Mouse (Mus musculus) testis, adult 2 months (tissue): ENCODE data around the gene R3hdml. TPM values are rescaled to one million over a fixed set of nuclear protein-coding genes. Genes with fewer than 3 reads are reported as not detected.

Source experiments
- H3K27ac ChIP-seq: fragments of 200-500 bp; 2 replicates; pipeline ENCODE4 v1.5.1; 2012; ENCODE audit warnings: low read depth, low read length; ENCODE audit not compliant: control insufficient read depth, insufficient read depth
- H3K27me3 ChIP-seq: fragments of 200-500 bp; 2 replicates; pipeline ENCODE4 v1.6.1; 2012; ENCODE audit warnings: mild to moderate bottlenecking, low read length, moderate library complexity; ENCODE audit not compliant: control insufficient read depth, insufficient read depth
- H3K36me3 ChIP-seq: fragments of 200-500 bp; 2 replicates; pipeline ENCODE4 v1.6.1; 2012; ENCODE audit warnings: mild to moderate bottlenecking, low read length; ENCODE audit not compliant: control insufficient read depth, insufficient read depth
- H3K4me1 ChIP-seq: fragments of 200-500 bp; 2 replicates; pipeline ENCODE4 v1.6.1; 2012; ENCODE audit warnings: low read length; ENCODE audit not compliant: control insufficient read depth, insufficient read depth
- H3K4me3 ChIP-seq: fragments of 200-500 bp; 2 replicates; pipeline ENCODE4 v1.5.1; 2012; ENCODE audit warnings: low read depth, mild to moderate bottlenecking, low read length, moderate library complexity, mixed read lengths; ENCODE audit not compliant: control insufficient read depth
- CTCF ChIP-seq: fragments of 200-500 bp; IDR thresholded peaks from 2 replicates; pipeline ENCODE4 v1.5.1; 2012; ENCODE audit warnings: low read depth, mild to moderate bottlenecking, inconsistent platforms, low read length, moderate library complexity; ENCODE audit not compliant: control insufficient read depth, insufficient read depth, insufficient replicate concordance
- POLR2A ChIP-seq: fragments of 200-500 bp; IDR thresholded peaks from 2 replicates; pipeline ENCODE4 v1.6.1; 2012; ENCODE audit warnings: low read depth, mild to moderate bottlenecking, inconsistent platforms, low read length, moderate library complexity; ENCODE audit not compliant: control insufficient read depth
- polyA plus RNA-seq: library from polyadenylated mRNA; depleted of rRNA; stranded (reverse); fragments of >200 nt; gene quantifications from 2 replicates; pipeline ENCODE4 v1.2.3, GENCODE M21; 2012

R3hdml gene
- polyA plus RNA-seq, 1 experiment: not detected

- no peaks in the 10 kb centered on the region for H3K36me3 ChIP-seq
- H3K4me1 ChIP-seq: peaks cover 4% of the 10 kb centered on the region
- TF ChIP-seq POLR2A (peak; percentile 43; the same call in 1 of the 2 replicates), CTCF (peak; percentile 99)
- peak within 1 kb of the TSS; percentile 45 for H3K27ac ChIP-seq
- peak within 1 kb of the TSS; percentile 89 for H3K4me3 ChIP-seq
- H3K27me3 ChIP-seq: no peaks in the 10 kb centered on the region
Observed at GRCm38 (mm10) chr2:163472466-163472851, 19.7 kb upstream of the R3hdml start, which contains the start of gene Fitm2. Fitm2 (minus strand) TSS chr2:163472629.

GRCm38 (mm10) chr2:163480191-163480825 lies 11.8 kb upstream of the R3hdml start:
- Histone ChIP-seq H3K36me3 (no peaks in the 10 kb centered on the region), H3K4me3 (no peak overlapping the region), H3K27ac (no peak overlapping the region), H3K4me1 (peaks cover 14% of the 10 kb centered on the region), H3K27me3 (no peaks in the 10 kb centered on the region)
- peak; percentile 44; the same call in 1 of the 2 replicates for TF ChIP-seq CTCF
- no peak for TF ChIP-seq POLR2A

- H3K27ac ChIP-seq: no peak overlapping the region
- no peak for TF ChIP-seq POLR2A
- no peak for TF ChIP-seq CTCF
Observed at GRCm38 (mm10) chr2:163481539-163482029, 10.5 kb upstream of the R3hdml start.

GRCm38 (mm10) chr2:163487360-163487759 lies 4.8 kb upstream of the R3hdml start:
- Histone ChIP-seq H3K4me1 (no peaks in the 10 kb centered on the region), H3K36me3 (no peaks in the 10 kb centered on the region), H3K27ac (no peak overlapping the region)

More at GRCm38 (mm10) chr2:163481539-163482029, 10.5 kb upstream of the R3hdml start:
- peak overlapping the region; percentile 37 for H3K4me3 ChIP-seq
- peaks cover 14% of the 10 kb centered on the region for H3K4me1 ChIP-seq
- H3K36me3 ChIP-seq: no peaks in the 10 kb centered on the region
- no peaks in the 10 kb centered on the region for H3K27me3 ChIP-seq

GRCm38 (mm10) chr2:163489725-163490291 lies 2.3 kb upstream of the R3hdml start:
- Histone ChIP-seq H3K36me3 (no peaks in the 10 kb centered on the region), H3K4me3 (no peak overlapping the region), H3K4me1 (no peaks in the 10 kb centered on the region), H3K27me3 (no peaks in the 10 kb centered on the region), H3K27ac (no peak overlapping the region)
- no peak for TF ChIP-seq CTCF

More at GRCm38 (mm10) chr2:163487360-163487759, 4.8 kb upstream of the R3hdml start:
- TF ChIP-seq POLR2A (no peak), CTCF (no peak)
- Histone ChIP-seq H3K27me3 (no peaks in the 10 kb centered on the region), H3K4me3 (no peak overlapping the region)

GRCm38 (mm10) chr2:163490656-163491055 lies 1.5 kb upstream of the R3hdml start:
- H3K4me3 ChIP-seq: no peak overlapping the region
- TF ChIP-seq CTCF (no peak), POLR2A (no peak)
- no peaks in the 10 kb centered on the region for H3K4me1 ChIP-seq
- no peak overlapping the region for H3K27ac ChIP-seq
- no peaks in the 10 kb centered on the region for H3K36me3 ChIP-seq
- H3K27me3 ChIP-seq: no peaks in the 10 kb centered on the region

GRCm38 (mm10) chr2:163491351-163491750 lies 767 bp upstream of the R3hdml start:
- Histone ChIP-seq H3K27ac (no peak overlapping the region), H3K4me3 (no peak overlapping the region), H3K4me1 (no peaks in the 10 kb centered on the region), H3K36me3 (no peaks in the 10 kb centered on the region), H3K27me3 (no peaks in the 10 kb centered on the region)
- TF ChIP-seq CTCF (no peak), POLR2A (no peak)
